Mouse (Mus musculus) neural tube, embryonic 11.5 days (tissue): ENCODE measurements around the gene 9930022D16Rik. TPM values are rescaled to one million over a fixed set of nuclear protein-coding genes. Genes with fewer than 3 reads are reported as not detected.

Source experiments
- ATAC-seq: fragments of 200-750 bp; cut with Nextera tagmentation; 2 replicates; pipeline ENCODE4 v1.8.0; 2017; ENCODE audit warnings: moderate number of reproducible peaks, mild to moderate bottlenecking, moderate TSS enrichment, moderate library complexity; ENCODE audit not compliant: insufficient read depth, low FRiP score, low TSS enrichment
- DNase-seq: peaks from one replicate; pipeline ENCODE4 v3.0.0-alpha.2; 2015; ENCODE audit warnings: low spot score
- H3K27ac ChIP-seq: fragments of 300-500 bp; sonication (generic); 2 replicates; pipeline ENCODE4 v1.5.1; 2014; ENCODE audit warnings: low read depth, mild to moderate bottlenecking, low read length
- H3K27me3 ChIP-seq: fragments of 300-500 bp; sonication (generic); 2 replicates; pipeline ENCODE4 v1.6.1; 2014; ENCODE audit warnings: mild to moderate bottlenecking, low read length, mixed read lengths; ENCODE audit not compliant: control insufficient read depth, insufficient read depth
- H3K36me3 ChIP-seq: fragments of 300-500 bp; sonication (generic); 2 replicates; pipeline ENCODE4 v1.6.1; 2014; ENCODE audit warnings: mild to moderate bottlenecking, low read length, moderate library complexity, mixed read lengths; ENCODE audit not compliant: control insufficient read depth, insufficient read depth
- H3K4me1 ChIP-seq: fragments of 300-500 bp; sonication (generic); 2 replicates; pipeline ENCODE4 v1.6.1; 2014; ENCODE audit warnings: low read length, mixed read lengths; ENCODE audit not compliant: control insufficient read depth, insufficient read depth
- H3K4me2 ChIP-seq: fragments of 300-500 bp; sonication (generic); 2 replicates; pipeline ENCODE4 v1.6.1; 2014; ENCODE audit warnings: low read depth, mild to moderate bottlenecking, moderate library complexity
- H3K4me3 ChIP-seq: fragments of 300-500 bp; sonication (generic); 2 replicates; pipeline ENCODE4 v1.5.1; 2014; ENCODE audit warnings: low read depth, low read length
- H3K9ac ChIP-seq: fragments of 300-500 bp; sonication (generic); 2 replicates; pipeline ENCODE4 v1.6.1; 2014; ENCODE audit warnings: mild to moderate bottlenecking, low read length
- H3K9me3 ChIP-seq: fragments of 300-500 bp; sonication (generic); 2 replicates; pipeline ENCODE4 v1.6.1; 2016; ENCODE audit warnings: low read length; ENCODE audit not compliant: control insufficient read depth
- WGBS: fragments of 180-500 bp; shearing (Covaris S2); extraction: QIAGEN DNeasy Blood & Tissue Kit; methylation state at CpG from one replicate; pipeline ENCODE4 v1.1.7; 2014; 5-methylcytosine and 5-hydroxymethylcytosine counted together
- polyA plus RNA-seq: library from polyadenylated mRNA; unstranded; fragments of >200 nt; fragmentation: Nextera tagmentation; extraction: Ambion mirVana; gene quantifications from 2 replicates; pipeline ENCODE4 v1.2.1, GENCODE M21; 2014

9930022D16Rik gene
- polyA plus RNA-seq, 1 experiment from 2014 or later: not detected

DNA sequence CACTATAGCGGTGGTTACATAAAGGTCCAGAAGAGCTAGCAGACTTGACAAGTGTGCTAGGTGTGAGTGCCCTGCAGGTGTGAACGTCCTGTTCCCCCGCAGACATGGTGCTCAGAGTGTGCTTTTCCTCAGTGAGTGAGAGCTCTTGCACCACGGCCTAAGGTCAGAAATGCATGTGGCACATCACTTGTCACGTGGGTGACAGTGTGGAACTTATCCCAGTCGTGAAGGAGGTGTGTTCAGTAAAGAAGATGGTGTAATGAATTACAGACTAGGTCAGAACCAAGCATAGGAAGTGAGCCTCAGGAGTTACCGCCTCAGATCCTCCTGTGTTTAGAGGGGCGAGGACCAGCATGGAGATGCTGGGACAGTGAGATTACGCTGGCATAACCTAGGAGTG, 18.4 kb upstream of the 9930022D16Rik start:
- DNase-seq: no peak
- H3K4me2 ChIP-seq: no peak overlapping the region
- no peaks in the 10 kb centered on the region for H3K4me1 ChIP-seq
- no peaks in the 10 kb centered on the region for H3K9me3 ChIP-seq
- H3K9ac ChIP-seq: no peak overlapping the region
- whole genome bisulfite sequencing: 93% methylated on average over 9 of the region's 9 CpGs
- ATAC-seq: no peak
- no peak overlapping the region for H3K4me3 ChIP-seq
- H3K27me3 ChIP-seq: no peaks in the 10 kb centered on the region
- H3K27ac ChIP-seq: no peak overlapping the region
- peaks cover 10% of the 10 kb centered on the region for H3K36me3 ChIP-seq

DNA sequence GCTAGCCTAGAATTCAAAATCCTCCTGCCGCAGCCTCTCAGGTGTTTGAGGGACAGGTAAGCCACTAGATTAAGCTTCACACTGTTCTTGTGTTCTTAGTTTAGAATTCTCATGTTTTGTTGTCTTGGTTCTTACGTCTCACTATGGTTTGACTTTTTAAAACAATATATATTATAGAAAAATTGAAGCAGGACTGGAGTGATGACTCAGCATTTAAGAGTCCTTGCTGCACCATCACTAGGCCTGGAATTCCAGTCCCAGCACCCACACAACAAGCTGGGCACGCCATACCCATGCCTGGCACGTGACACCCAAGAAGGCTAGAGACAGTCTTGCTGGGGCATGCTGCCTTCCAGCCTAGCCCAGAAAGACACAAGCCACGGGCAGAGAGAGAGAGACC, 7.3 kb upstream of the 9930022D16Rik start:
- no peak overlapping the region for H3K9ac ChIP-seq
- DNase-seq (no peak), ATAC-seq (no peak)
- no peaks in the 10 kb centered on the region for H3K9me3 ChIP-seq
- H3K36me3 ChIP-seq: no peaks in the 10 kb centered on the region
- 88% methylated on average over 5 of the region's 5 CpGs for WGBS
- H3K4me2 ChIP-seq: no peak overlapping the region
- no peaks in the 10 kb centered on the region for H3K4me1 ChIP-seq
- no peaks in the 10 kb centered on the region for H3K27me3 ChIP-seq
- H3K4me3 ChIP-seq: no peak overlapping the region
- no peak overlapping the region for H3K27ac ChIP-seq

DNA sequence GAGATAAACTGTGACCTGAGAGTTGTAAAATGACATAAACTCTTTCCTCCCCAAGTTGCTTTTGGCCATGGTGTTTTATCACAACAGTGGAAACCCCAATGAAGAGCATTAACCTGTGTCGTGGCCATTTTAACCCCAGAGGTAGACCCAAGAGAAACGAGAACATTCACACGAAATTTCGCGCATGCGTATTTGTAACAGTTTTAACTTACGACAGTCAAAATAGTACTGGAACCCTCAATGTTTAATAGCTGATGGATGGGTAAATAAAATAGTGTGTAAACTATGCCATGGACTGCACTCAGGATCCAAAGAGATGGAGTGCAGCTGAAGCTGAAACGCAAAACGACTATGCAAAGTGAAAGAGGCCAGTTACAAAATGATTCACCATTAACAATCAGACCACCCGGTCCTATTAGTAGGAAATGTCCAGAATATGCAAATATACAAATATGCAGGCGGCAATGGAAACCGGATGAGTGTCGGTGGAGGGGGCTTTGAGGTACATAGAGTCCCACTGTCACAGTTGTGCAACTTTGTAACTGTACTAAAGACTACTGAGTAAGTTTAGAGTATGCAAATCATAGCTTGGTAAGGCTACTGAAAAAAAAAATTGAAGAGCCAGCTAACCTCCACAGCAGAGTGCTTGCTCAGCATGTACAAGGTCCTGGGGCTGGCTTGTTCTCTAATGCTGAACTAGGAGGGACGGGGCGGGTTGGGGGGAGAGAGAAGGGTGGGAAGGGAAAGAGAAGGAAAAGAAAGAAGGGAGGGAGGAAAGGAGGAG, 3.3 kb upstream of the 9930022D16Rik start:
- H3K9me3 ChIP-seq: no peaks in the 10 kb centered on the region
- H3K27me3 ChIP-seq: no peaks in the 10 kb centered on the region
- ATAC-seq (no peak), DNase-seq (no peak)
- H3K27ac ChIP-seq: no peak overlapping the region
- H3K4me3 ChIP-seq: no peak overlapping the region
- no peak overlapping the region for H3K4me2 ChIP-seq
- no peak overlapping the region for H3K9ac ChIP-seq
- no peaks in the 10 kb centered on the region for H3K4me1 ChIP-seq
- H3K36me3 ChIP-seq: no peaks in the 10 kb centered on the region
- 91% methylated on average over 15 of the region's 15 CpGs for WGBS

DNA sequence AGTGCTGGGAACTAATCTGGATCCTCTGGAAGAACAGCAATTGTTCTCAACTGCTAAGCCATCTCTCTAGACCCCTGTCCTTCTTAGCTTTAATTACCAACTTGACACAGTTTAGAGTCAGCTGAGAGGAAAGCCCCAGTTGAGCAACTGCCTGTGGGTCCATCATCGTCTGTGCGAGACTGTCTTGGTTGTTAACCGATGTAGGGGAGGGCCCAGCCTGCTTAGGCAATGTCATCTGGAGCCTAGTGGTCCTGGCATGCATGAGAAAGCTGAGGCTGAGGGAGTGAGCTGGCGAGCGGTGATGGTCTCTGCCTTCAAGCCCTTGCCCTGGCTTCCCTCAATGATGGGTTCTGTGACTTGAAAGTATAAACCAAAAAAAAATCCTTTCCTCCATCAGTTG, 1.1 kb downstream of the 9930022D16Rik start:
- WGBS: 94% methylated on average over 5 of the region's 5 CpGs
- H3K4me2 ChIP-seq: no peak overlapping the region
- ATAC-seq (no peak), DNase-seq (no peak)
- no peaks in the 10 kb centered on the region for H3K4me1 ChIP-seq
- no peak overlapping the region for H3K4me3 ChIP-seq
- H3K27me3 ChIP-seq: no peaks in the 10 kb centered on the region
- no peak overlapping the region for H3K27ac ChIP-seq
- no peak overlapping the region for H3K9ac ChIP-seq
- no peaks in the 10 kb centered on the region for H3K36me3 ChIP-seq
- no peaks in the 10 kb centered on the region for H3K9me3 ChIP-seq

DNA sequence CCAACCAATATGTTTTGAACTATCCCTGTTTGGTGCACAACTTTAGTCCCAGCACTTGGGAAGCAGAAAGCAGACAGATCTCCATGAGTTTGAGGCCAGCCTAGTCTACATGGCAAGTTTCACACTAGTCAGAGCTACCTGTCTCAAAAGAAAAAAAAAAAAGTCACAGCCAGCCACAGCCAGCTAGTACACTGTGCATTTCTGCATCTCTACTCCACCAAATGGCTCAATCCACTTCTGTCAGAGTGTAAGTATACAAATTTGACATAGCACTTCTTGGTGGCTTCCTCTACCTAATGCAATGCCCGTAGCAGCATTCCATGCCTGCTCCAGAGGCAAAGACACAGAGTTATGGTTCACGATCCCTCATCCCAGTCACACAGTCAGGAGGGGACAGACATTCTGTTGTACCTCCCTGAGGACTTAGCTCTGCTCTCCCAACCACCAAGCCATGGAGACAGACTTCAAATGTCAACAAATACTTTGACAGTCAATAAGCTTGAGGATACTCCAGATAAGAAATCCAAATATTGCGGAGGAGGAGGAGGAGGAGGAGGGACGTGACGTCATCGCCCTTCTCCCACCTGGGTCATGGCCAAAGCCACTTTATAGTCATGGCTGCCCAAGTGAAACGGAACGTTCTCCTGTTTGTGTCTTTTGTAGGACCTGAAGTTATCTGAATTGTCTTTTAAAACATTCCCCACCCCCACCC, 3.1 kb downstream of the 9930022D16Rik start:
- H3K9ac ChIP-seq: no peak overlapping the region
- H3K4me1 ChIP-seq: no peaks in the 10 kb centered on the region
- WGBS: 90% methylated on average over 8 of the region's 8 CpGs
- no peaks in the 10 kb centered on the region for H3K27me3 ChIP-seq
- H3K27ac ChIP-seq: no peak overlapping the region
- ATAC-seq: no peak
- no peak for DNase-seq
- no peak overlapping the region for H3K4me2 ChIP-seq
- H3K36me3 ChIP-seq: no peaks in the 10 kb centered on the region
- H3K4me3 ChIP-seq: no peak overlapping the region
- no peaks in the 10 kb centered on the region for H3K9me3 ChIP-seq

DNA sequence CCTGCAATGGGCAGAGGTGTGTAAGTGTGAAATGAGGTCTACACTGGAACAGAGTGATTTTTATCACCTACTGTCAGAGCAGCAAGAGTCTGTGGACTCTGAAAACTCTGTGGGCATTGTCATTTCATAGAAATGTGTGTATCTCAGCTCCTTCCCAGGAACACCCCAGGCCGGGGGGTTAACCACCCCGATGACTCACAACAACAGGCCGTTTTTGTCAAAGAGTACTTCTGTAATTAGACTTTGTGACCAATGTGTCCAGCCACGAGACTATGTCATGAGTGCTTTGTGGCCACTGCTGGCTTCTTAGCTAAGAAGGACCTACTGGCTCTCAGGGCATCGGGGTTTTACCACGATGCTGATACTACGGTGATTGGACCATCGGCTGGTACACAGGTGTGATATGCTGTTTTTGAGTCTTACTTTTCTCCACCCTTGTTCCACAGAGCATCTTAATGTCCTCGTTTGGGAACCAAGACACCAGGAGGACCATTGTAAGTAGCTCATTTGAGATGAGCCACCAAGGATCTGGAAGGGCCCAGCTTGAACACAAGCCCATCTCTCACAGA, 3.8 kb downstream of the 9930022D16Rik start:
- ATAC-seq: no peak
- Histone ChIP-seq H3K4me2 (no peak overlapping the region), H3K4me1 (no peaks in the 10 kb centered on the region), H3K9ac (no peak overlapping the region), H3K4me3 (no peak overlapping the region), H3K36me3 (no peaks in the 10 kb centered on the region), H3K9me3 (no peaks in the 10 kb centered on the region), H3K27me3 (no peaks in the 10 kb centered on the region), H3K27ac (no peak overlapping the region)
- WGBS: 91% methylated on average over 9 of the region's 9 CpGs
- DNase-seq: no peak

DNA sequence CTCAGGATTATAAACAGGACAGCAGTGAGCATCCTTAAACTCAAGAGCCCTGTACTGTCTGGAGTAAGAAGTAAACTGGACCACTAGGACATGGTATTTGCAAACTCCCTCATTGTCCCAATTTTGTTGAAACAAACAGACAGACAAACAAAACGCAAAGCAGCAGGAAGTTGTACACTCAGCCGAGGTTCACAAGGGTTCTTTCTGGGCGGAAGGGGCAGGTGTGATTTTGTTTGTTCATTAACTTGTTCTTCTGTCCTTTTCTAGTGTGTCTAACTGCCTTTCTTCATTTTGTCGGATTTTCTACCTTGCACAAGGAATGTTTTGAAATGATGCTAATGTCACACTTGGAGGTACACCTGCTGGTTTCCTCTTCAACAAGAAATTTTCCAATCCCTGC, 5.7 kb downstream of the 9930022D16Rik start:
- DNase-seq: no peak
- Histone ChIP-seq H3K27ac (no peak overlapping the region), H3K9me3 (no peaks in the 10 kb centered on the region), H3K9ac (no peak overlapping the region), H3K4me1 (no peaks in the 10 kb centered on the region), H3K4me2 (no peak overlapping the region), H3K36me3 (no peaks in the 10 kb centered on the region), H3K27me3 (no peaks in the 10 kb centered on the region), H3K4me3 (no peak overlapping the region)
- no peak for ATAC-seq
- 53% methylated on average over 4 of the region's 4 CpGs for WGBS

DNA sequence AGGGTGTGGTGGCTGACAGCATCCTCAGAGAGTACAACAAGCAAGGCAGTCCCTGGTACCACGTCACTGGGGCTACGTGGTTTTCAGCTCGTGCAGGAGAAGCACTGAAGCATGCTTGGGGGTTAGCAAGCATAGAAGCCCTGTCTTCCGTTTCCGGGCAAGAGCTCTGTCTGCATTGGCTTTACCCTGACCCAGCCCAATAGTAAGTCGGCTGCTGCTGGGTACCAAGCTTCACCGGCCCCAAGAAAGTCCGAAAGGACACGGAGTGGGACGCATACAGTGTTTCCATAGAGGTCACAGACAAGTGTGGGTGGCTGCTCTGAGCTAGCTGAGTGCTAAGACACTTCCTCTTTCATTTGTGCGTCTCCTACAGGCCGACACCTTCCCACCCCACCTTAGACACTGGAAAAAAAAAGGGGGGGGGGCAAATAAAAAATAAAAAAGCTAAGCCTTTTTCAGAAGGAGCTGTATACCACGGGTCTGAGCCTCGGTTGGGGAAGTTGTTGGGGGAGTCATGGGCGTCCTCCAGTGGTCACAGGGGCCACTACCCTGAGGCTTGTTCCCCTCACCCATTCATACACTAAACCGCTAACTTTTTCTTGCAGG, 6.3 kb downstream of the 9930022D16Rik start:
- 60% methylated on average over 16 of the region's 16 CpGs for WGBS
- no peak for DNase-seq
- Histone ChIP-seq H3K4me1 (no peaks in the 10 kb centered on the region), H3K27ac (no peak overlapping the region), H3K27me3 (no peaks in the 10 kb centered on the region), H3K4me3 (no peak overlapping the region), H3K36me3 (no peaks in the 10 kb centered on the region), H3K9me3 (no peaks in the 10 kb centered on the region), H3K4me2 (no peak overlapping the region), H3K9ac (no peak overlapping the region)
- ATAC-seq: no peak
